15 mouse cellular contexts compared by ENCODE assay signal in genomic region chr8:110340090-110340703, GRCm38 (mm10).
"Had no signal": no experiment of that assay in that cellular context is flagged by ENCODE, and none has a peak within 500 bp of the region (broad histone marks: within the 10 kb centered on the region; RNA-seq: fewer than 3 reads in every experiment).

No protein-coding gene starts in this region.

- H3K27ac ChIP-seq: kidney, postnatal 0 days; left cerebral cortex, adult 2 months; limb, embryonic 10.5 days; liver, embryonic 13.5 days; midbrain, embryonic 12.5 days; neural tube, embryonic 13.5 days; stomach, embryonic 15.5 days had no signal

- DNase-seq: kidney, adult 11 months; kidney, adult 9 months; liver, embryonic 13.5 days; liver, postnatal 0 days; retina, postnatal 1 day; right cerebral cortex, postnatal 14 days; thymus, adult 18-20 months; thymus, postnatal 25 days had no signal

- H3K4me3 ChIP-seq: left cerebral cortex, adult 2 months; limb, embryonic 10.5 days; liver, embryonic 13.5 days; midbrain, embryonic 12.5 days; neural tube, embryonic 13.5 days; stomach, embryonic 15.5 days had no signal

- H3K4me1 ChIP-seq: liver, embryonic 13.5 days; midbrain, embryonic 12.5 days; neural tube, embryonic 13.5 days; stomach, embryonic 15.5 days had no signal

- H3K36me3 ChIP-seq: limb, embryonic 10.5 days; liver, embryonic 13.5 days; midbrain, embryonic 12.5 days; neural tube, embryonic 13.5 days; stomach, embryonic 15.5 days had no signal

- ATAC-seq: liver, postnatal 0 days; midbrain, embryonic 16.5 days had no signal

- H3K9ac ChIP-seq: liver, embryonic 13.5 days; liver, postnatal 0 days; midbrain, embryonic 12.5 days; neural tube, embryonic 13.5 days; stomach, embryonic 15.5 days had no signal

- H3K4me2 ChIP-seq: liver, embryonic 13.5 days; midbrain, embryonic 12.5 days; neural tube, embryonic 13.5 days; stomach, embryonic 15.5 days had no signal

- H3K9me3 ChIP-seq: limb, embryonic 10.5 days; liver, embryonic 13.5 days; midbrain, embryonic 12.5 days; neural tube, embryonic 13.5 days; stomach, embryonic 15.5 days had no signal

- H3K27me3 ChIP-seq: liver, embryonic 13.5 days; midbrain, embryonic 12.5 days; neural tube, embryonic 13.5 days; stomach, embryonic 15.5 days had no signal
